9 mouse cellular contexts compared by ENCODE assay signal in the genomic region with DNA sequence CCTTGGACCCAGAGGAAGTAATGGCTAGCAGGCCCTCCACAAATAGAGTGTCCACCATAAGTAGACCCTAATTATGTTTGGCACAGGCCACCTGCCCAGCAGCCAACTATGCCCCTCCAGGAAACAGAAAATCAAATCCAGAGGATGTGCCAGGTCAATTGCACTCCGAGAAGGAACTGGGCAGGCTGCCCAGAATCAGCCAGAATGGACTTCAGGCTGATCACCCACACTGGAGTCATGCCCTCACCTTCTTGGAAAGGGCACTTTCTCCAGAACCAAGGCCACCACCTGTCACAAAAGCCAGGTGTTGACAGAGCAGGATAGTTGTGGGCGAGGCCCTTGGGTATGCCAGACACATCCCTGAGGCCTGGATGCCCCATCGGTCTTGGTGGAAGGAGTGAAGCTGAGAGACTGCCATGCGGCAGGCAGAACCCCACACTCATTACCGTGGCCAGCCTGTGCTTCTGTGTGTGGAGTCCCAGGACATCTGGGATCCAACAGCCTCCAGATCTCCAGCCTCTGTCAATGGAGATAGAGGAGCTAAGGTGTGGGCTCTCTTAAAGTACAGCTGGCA.
DNase-seq lines count a peak whose midpoint lies in the region; ATAC-seq lines count a peak whose summit lies in the region.
"Had no signal": no experiment of that assay in that cellular context is flagged by ENCODE, and none has a peak within 500 bp of the region (broad histone marks: within the 10 kb centered on the region; RNA-seq: fewer than 3 reads in every experiment).

No protein-coding gene starts in this region.

- 60% methylated on average over 5 of the region's 5 CpGs for WGBS in hindbrain, embryonic 16.5 days
- 77% methylated on average over 5 of the region's 5 CpGs for WGBS in hindbrain, embryonic 13.5 days
- WGBS in midbrain, embryonic 10.5 days = 88% methylated on average over 5 of the region's 5 CpGs
- 86% methylated on average over 5 of the region's 5 CpGs for WGBS in hindbrain, embryonic 10.5 days

- H3K27me3 ChIP-seq in hindbrain, embryonic 16.5 days (replicated peaks; ENCODE audit: control insufficient read depth, insufficient read depth, low read length) = no peaks in the 10 kb centered on the region
- no peaks in the 10 kb centered on the region for H3K27me3 ChIP-seq in hindbrain, embryonic 13.5 days
- no peaks in the 10 kb centered on the region for H3K27me3 ChIP-seq in midbrain, embryonic 10.5 days (ENCODE audit: low read depth, poor library complexity, severe bottlenecking)
- no peaks in the 10 kb centered on the region for H3K27me3 ChIP-seq in hindbrain, embryonic 10.5 days (ENCODE audit: insufficient read depth, poor library complexity, severe bottlenecking)

- no peak overlapping the region for H3K27ac ChIP-seq in hindbrain, embryonic 16.5 days (ENCODE audit: low read depth, low read length)
- no peak overlapping the region for H3K27ac ChIP-seq in hindbrain, embryonic 13.5 days
- H3K27ac ChIP-seq in midbrain, embryonic 10.5 days (replicated peaks) = no peak overlapping the region
- H3K27ac ChIP-seq in hindbrain, embryonic 10.5 days = no peak overlapping the region

- peak; percentile 67; the same call in 1 of the 2 replicates for ATAC-seq in hindbrain, embryonic 16.5 days
- no peak for ATAC-seq in hindbrain, embryonic 13.5 days (ENCODE audit: low FRiP score)
- ATAC-seq: forebrain, embryonic 16.5 days had no signal

- H3K4me1 ChIP-seq in hindbrain, embryonic 16.5 days (ENCODE audit: control insufficient read depth, insufficient read depth, low read depth, low read length) = no peaks in the 10 kb centered on the region; the same call in 1 of the 2 replicates
- 0 out of 2 replicates have a peak, but pooled peaks cover 9% of the 10 kb centered on the region for H3K4me1 ChIP-seq in hindbrain, embryonic 13.5 days (replicated peaks)
- peaks cover 8% of the 10 kb centered on the region for H3K4me1 ChIP-seq in midbrain, embryonic 10.5 days
- H3K4me1 ChIP-seq in hindbrain, embryonic 10.5 days (replicated peaks) = 0 out of 2 replicates have a peak, but pooled peaks cover 5% of the 10 kb centered on the region

- H3K9ac ChIP-seq in hindbrain, embryonic 16.5 days (ENCODE audit: low read depth, low read length) = no peak overlapping the region
- no peak overlapping the region for H3K9ac ChIP-seq in hindbrain, embryonic 13.5 days

- H3K4me2 ChIP-seq in hindbrain, embryonic 16.5 days (ENCODE audit: low read length) = no peak overlapping the region
- H3K4me2 ChIP-seq in hindbrain, embryonic 13.5 days = no peak overlapping the region

- peak; percentile 61 for DNase-seq in NIH3T3 (ENCODE audit: low read depth)
- DNase-seq in adrenal gland, postnatal 25 days = peak; percentile 67
- peak; percentile 63 to 79 for DNase-seq in kidney, postnatal 4 days
- no peak for DNase-seq in thymus, postnatal 4 days
- DNase-seq in midbrain, embryonic 10.5 days (ENCODE audit: low spot score) = no peak
- no peak for DNase-seq in hindbrain, embryonic 10.5 days (ENCODE audit: low spot score)

- H3K9me3 ChIP-seq in hindbrain, embryonic 16.5 days (ENCODE audit: control insufficient read depth, low read length) = no peaks in the 10 kb centered on the region
- no peaks in the 10 kb centered on the region for H3K9me3 ChIP-seq in hindbrain, embryonic 13.5 days
- no peaks in the 10 kb centered on the region for H3K9me3 ChIP-seq in midbrain, embryonic 10.5 days (replicated peaks)
- H3K9me3 ChIP-seq in hindbrain, embryonic 10.5 days = no peaks in the 10 kb centered on the region

- H3K36me3 ChIP-seq in hindbrain, embryonic 16.5 days (ENCODE audit: control insufficient read depth, insufficient read depth, low read length) = no peaks in the 10 kb centered on the region
- no peaks in the 10 kb centered on the region for H3K36me3 ChIP-seq in hindbrain, embryonic 13.5 days
- no peaks in the 10 kb centered on the region for H3K36me3 ChIP-seq in midbrain, embryonic 10.5 days
- H3K36me3 ChIP-seq in hindbrain, embryonic 10.5 days = no peaks in the 10 kb centered on the region

- H3K4me3 ChIP-seq in hindbrain, embryonic 16.5 days (ENCODE audit: low read length) = no peak overlapping the region
- no peak overlapping the region for H3K4me3 ChIP-seq in hindbrain, embryonic 13.5 days
- H3K4me3 ChIP-seq in midbrain, embryonic 10.5 days = no peak overlapping the region
- no peak overlapping the region for H3K4me3 ChIP-seq in hindbrain, embryonic 10.5 days

Comparison
In these comparisons a context has a peak if more than half of its experiments do, and no peak if none do; other contexts are left out.
1. DNase-seq: peak in NIH3T3 (single experiment), adrenal gland, postnatal 25 days (single experiment) and kidney, postnatal 4 days (2 of 2); none in thymus, postnatal 4 days (single experiment), midbrain, embryonic 10.5 days (single experiment) and hindbrain, embryonic 10.5 days (single experiment).